Mouse (Mus musculus) C2C12 (cell line): ENCODE measurements around the gene Fgr.

ENCODE experiments used
- CTCF ChIP-seq: IDR thresholded peaks from one replicate; pipeline ENCODE4 v1.5.1; 2011; ENCODE audit not compliant: control insufficient read depth, insufficient read depth, insufficient read length
- MAX ChIP-seq: IDR thresholded peaks from one replicate; pipeline ENCODE4 v1.6.1; 2011; ENCODE audit warnings: mild to moderate bottlenecking, control low read depth
- USF1 ChIP-seq: IDR thresholded peaks from one replicate; pipeline ENCODE4 v1.6.1; 2011; ENCODE audit warnings: low read depth, mild to moderate bottlenecking, control low read depth, moderate library complexity

DNA sequence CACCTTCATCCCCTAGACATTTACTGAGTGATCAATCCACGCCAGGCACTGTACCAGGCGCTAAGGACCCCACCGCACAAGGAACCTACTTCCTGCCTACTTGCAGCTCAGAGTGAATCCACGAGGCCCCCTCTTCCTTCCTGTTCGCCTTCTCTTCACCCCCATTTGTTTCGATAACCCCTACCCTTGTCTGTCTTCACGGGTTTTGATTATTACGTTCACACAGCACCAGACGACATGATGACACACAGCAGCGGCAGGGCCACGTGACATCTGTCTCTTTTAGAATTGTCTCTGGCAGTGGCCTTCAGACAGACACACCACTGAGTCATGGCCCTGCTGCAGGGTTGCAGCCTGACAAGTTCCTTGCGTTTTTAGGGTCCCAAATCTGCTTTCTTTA lies 29.8 kb upstream of the Fgr start:
- TF ChIP-seq CTCF, result no peak
- peak; percentile 47 for TF ChIP-seq MAX
- TF ChIP-seq USF1, result peak; percentile 92
